8 mouse cellular contexts compared by ENCODE assay signal in the genomic region with DNA sequence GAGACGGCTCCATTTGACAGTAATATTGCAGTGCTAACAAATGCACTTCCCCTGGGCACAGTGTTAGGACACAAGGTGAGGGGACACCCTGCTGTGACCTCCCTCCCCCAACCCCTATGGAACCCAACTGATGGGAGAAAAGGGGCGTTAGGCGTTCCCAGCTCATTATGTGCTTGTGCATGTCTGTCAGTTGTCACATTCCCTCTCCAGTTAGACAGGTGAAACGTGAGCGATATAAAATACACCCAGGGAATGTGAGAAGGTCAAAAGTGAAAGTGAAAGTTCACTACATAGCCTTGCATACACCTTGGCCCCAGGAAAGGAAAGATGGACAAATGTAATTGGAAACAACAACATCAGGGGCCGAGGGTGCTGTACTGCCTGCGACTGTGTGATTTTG. TPM values are rescaled to one million over a fixed set of nuclear protein-coding genes. Genes with fewer than 3 reads are reported as not detected.
DNase-seq lines count a peak whose midpoint lies in the region; ATAC-seq and TF ChIP-seq lines count a peak whose summit lies in the region.

No protein-coding gene starts in this region.

- no peaks in the 10 kb centered on the region for H3K36me3 ChIP-seq in lung, embryonic 14.5 days (ENCODE audit: insufficient read depth)
- peaks cover 9% of the 10 kb centered on the region for H3K36me3 ChIP-seq in embryonic facial prominence, embryonic 10.5 days (replicated peaks)
- no peaks in the 10 kb centered on the region for H3K36me3 ChIP-seq in myocyte (ENCODE audit: control insufficient read depth, insufficient read depth)

- no peak overlapping the region for H3K27ac ChIP-seq in lung, embryonic 14.5 days (ENCODE audit: low read depth)
- H3K27ac ChIP-seq in embryonic facial prominence, embryonic 10.5 days (replicated peaks) = no peak overlapping the region

- no peak overlapping the region for H3ac ChIP-seq in myocyte (ENCODE audit: control insufficient read depth, insufficient read length)

- H3K79me2 ChIP-seq in myocyte (ENCODE audit: control insufficient read depth, insufficient read depth) = peaks cover 29% of the 10 kb centered on the region

- H3K9me3 ChIP-seq in lung, embryonic 14.5 days (ENCODE audit: low read depth, low read length) = no peaks in the 10 kb centered on the region
- no peaks in the 10 kb centered on the region for H3K9me3 ChIP-seq in embryonic facial prominence, embryonic 10.5 days

- DNase-seq in lung, embryonic 14.5 days = no peak
- no peak for DNase-seq in lung, postnatal 10 days
- no peak for DNase-seq in embryonic facial prominence, embryonic 10.5 days (ENCODE audit: low spot score)
- peak; percentile 62 for DNase-seq in induced T-regulatory cell, adult 2 months (ENCODE audit: low read depth)
- no peak for DNase-seq in adrenal gland, adult 2 months
- DNase-seq in frontal cortex, postnatal 36 days (ENCODE audit: low spot score in 2 of 2) = no peak

- peaks cover 10% of the 10 kb centered on the region; the same call in 1 of the 2 replicates for H3K4me1 ChIP-seq in lung, embryonic 14.5 days (ENCODE audit: insufficient read depth)
- peaks cover 31% of the 10 kb centered on the region for H3K4me1 ChIP-seq in embryonic facial prominence, embryonic 10.5 days

- H3K4me2 ChIP-seq in lung, embryonic 14.5 days = peak overlapping the region; percentile 72
- peak overlapping the region; percentile 99 for H3K4me2 ChIP-seq in myocyte (ENCODE audit: low read depth)

- ATAC-seq in lung, embryonic 14.5 days (ENCODE audit: insufficient read depth) = no peak
- no peak for ATAC-seq in monocyte, adult 5-6 weeks (replicated peaks; ENCODE audit: insufficient number of reproducible peaks, low FRiP score, low TSS enrichment, poor library complexity, severe bottlenecking)

- TF ChIP-seq CTCF in lung, embryonic 14.5 days (IDR thresholded peaks at IDR 0.05; ENCODE audit: low read depth) = no peak

- peak overlapping the region; percentile 88; the same call in 1 of the 2 replicates for H3K9ac ChIP-seq in lung, embryonic 14.5 days

- peaks cover 19% of the 10 kb centered on the region for H3K27me3 ChIP-seq in lung, embryonic 14.5 days (ENCODE audit: insufficient read depth, low read length)
- peaks cover 46% of the 10 kb centered on the region for H3K27me3 ChIP-seq in embryonic facial prominence, embryonic 10.5 days (replicated peaks; ENCODE audit: low read depth, poor library complexity, severe bottlenecking)
- H3K27me3 ChIP-seq in myocyte (ENCODE audit: control insufficient read depth, insufficient read depth, insufficient read length) = no peaks in the 10 kb centered on the region

- TF ChIP-seq POLR2A in myocyte (IDR thresholded peaks at IDR 0.05; ENCODE audit: insufficient read length, low read depth) = no peak

- WGBS in lung, embryonic 14.5 days = 23% methylated on average over 7 of the region's 7 CpGs
- WGBS in embryonic facial prominence, embryonic 10.5 days = 36% methylated on average over 7 of the region's 7 CpGs

- H3K4me3 ChIP-seq in lung, embryonic 14.5 days (ENCODE audit: low read depth, low read length) = peak overlapping the region; percentile 86
- H3K4me3 ChIP-seq in embryonic facial prominence, embryonic 10.5 days = peak overlapping the region; percentile 95; the same call in 1 of the 2 replicates
- peak overlapping the region; percentile 74 for H3K4me3 ChIP-seq in myocyte

TF ChIP-seq in myocyte, 11 proteins besides CTCF, POLR2A, EP300 and RAD21:
- TF ChIP-seq MYOG (IDR thresholded peaks at IDR 0.05; ENCODE audit: control insufficient read depth in 1 of 3, insufficient read depth in 1 of 3, insufficient read length in 2 of 3, low read depth in 2 of 3) (no peak), SRF (IDR thresholded peaks at IDR 0.05; ENCODE audit: control insufficient read depth, insufficient read length, low read depth) (no peak), CEBPB (IDR thresholded peaks at IDR 0.05; ENCODE audit: insufficient read depth, poor library complexity, severe bottlenecking) (no peak), REST (IDR thresholded peaks at IDR 0.05; ENCODE audit: insufficient read depth, insufficient read length) (no peak), POLR2AphosphoS2 (IDR thresholded peaks at IDR 0.05; ENCODE audit: insufficient read length, low read depth) (no peak), E2F4 (IDR thresholded peaks at IDR 0.05; ENCODE audit: insufficient read depth) (no peak), MYOD1 (IDR thresholded peaks at IDR 0.05; ENCODE audit: control insufficient read depth in 1 of 3, insufficient read length in 2 of 3, low read depth in 2 of 3) (no peak), TCF3 (IDR thresholded peaks at IDR 0.05; ENCODE audit: insufficient read length, low read depth) (no peak), USF1 (IDR thresholded peaks at IDR 0.05; ENCODE audit: low read depth) (no peak), TCF12 (IDR thresholded peaks at IDR 0.05; ENCODE audit: insufficient read depth, poor library complexity, severe bottlenecking) (no peak), MAX (IDR thresholded peaks at IDR 0.05; ENCODE audit: low read depth) (no peak)

RNA-seq across cellular contexts. Expression of a gene that starts 0.9 kb away (rescaled TPM):
- 0.32 and 0.45 TPM in 2 replicates for polyA plus RNA-seq in lung, embryonic 14.5 days (2014; fragmentation: Nextera tagmentation; extraction: Ambion mirVana)
- polyA plus RNA-seq in embryonic facial prominence, embryonic 10.5 days (2016; fragmentation: Nextera tagmentation; extraction: Ambion mirVana) = 0.75 and 1.00 TPM in 2 replicates
- polyA plus RNA-seq in myocyte (2012; fragmentation: generic; extraction: Trizol) = 0.64 TPM
- 1.3 to 3.6 TPM (median 3.3 TPM) in 3 replicates for total RNA-seq in monocyte, adult 5-6 weeks (2017)
- total RNA-seq in adrenal gland, adult 2 months (2021) = 1 to 10 TPM; 1.9 to 4.2 TPM
- polyA plus RNA-seq in adrenal gland, adult 2 months (2012; rRNA removed) = 13.4 and 14.5 TPM in 2 replicates

RNA-seq across cellular contexts. Expression of a gene that starts 0.9 kb away (rescaled TPM):
- 97.2 and 98.1 TPM in 2 replicates for polyA plus RNA-seq in lung, embryonic 14.5 days (2014; fragmentation: Nextera tagmentation; extraction: Ambion mirVana)
- 124 and 137 TPM in 2 replicates for polyA plus RNA-seq in embryonic facial prominence, embryonic 10.5 days (2016; fragmentation: Nextera tagmentation; extraction: Ambion mirVana)
- 15.4 TPM for polyA plus RNA-seq in myocyte (2012; fragmentation: generic; extraction: Trizol)
- total RNA-seq in monocyte, adult 5-6 weeks (2017) = 103 to 118 TPM (median 115 TPM) in 3 replicates
- 10 to 100 TPM; 31.1 to 40.8 TPM for total RNA-seq in adrenal gland, adult 2 months (2021)
- polyA plus RNA-seq in adrenal gland, adult 2 months (2012; rRNA removed) = 1.1 and 2.0 TPM in 2 replicates

RNA-seq across cellular contexts. Expression of a gene that starts 25.7 kb away (rescaled TPM):
- polyA plus RNA-seq in lung, embryonic 14.5 days (2014; fragmentation: Nextera tagmentation; extraction: Ambion mirVana) = 0.14 and 0.18 TPM in 2 replicates
- polyA plus RNA-seq in embryonic facial prominence, embryonic 10.5 days (2016; fragmentation: Nextera tagmentation; extraction: Ambion mirVana) = 0.19 and 0.26 TPM in 2 replicates
- polyA plus RNA-seq in myocyte (2012; fragmentation: generic; extraction: Trizol) = not detected
- 0.21 TPM in 1 of 3 replicates, not detected in the others for total RNA-seq in monocyte, adult 5-6 weeks (2017)
- not detected for total RNA-seq in adrenal gland, adult 2 months (2021)
- not detected in 2 replicates for polyA plus RNA-seq in adrenal gland, adult 2 months (2012; rRNA removed)

RNA-seq across cellular contexts. Expression of a gene that starts 55.9 kb away (rescaled TPM):
- 10.3 and 11.0 TPM in 2 replicates for polyA plus RNA-seq in lung, embryonic 14.5 days (2014; fragmentation: Nextera tagmentation; extraction: Ambion mirVana)
- polyA plus RNA-seq in embryonic facial prominence, embryonic 10.5 days (2016; fragmentation: Nextera tagmentation; extraction: Ambion mirVana) = 15.4 and 16.0 TPM in 2 replicates
- 2.3 TPM for polyA plus RNA-seq in myocyte (2012; fragmentation: generic; extraction: Trizol)
- 3.4 to 6.1 TPM (median 5.0 TPM) in 3 replicates for total RNA-seq in monocyte, adult 5-6 weeks (2017)
- total RNA-seq in adrenal gland, adult 2 months (2021) = 10 to 100 TPM; 30.7 to 37.3 TPM
- polyA plus RNA-seq in adrenal gland, adult 2 months (2012; rRNA removed) = 6.5 and 7.6 TPM in 2 replicates
